Mouse (Mus musculus) ES-Bruce4 (cell line): Measurements from ENCODE around the gene Armcx4. TPM values are rescaled to one million over a fixed set of nuclear protein-coding genes. Genes with fewer than 3 reads are reported as not detected.
"Not testable (repeated sequence)": the region's sequence is repeated elsewhere in the genome, so short reads cannot be mapped to it uniquely, and the experiment has no call there.

ENCODE experiments used
- H3K27ac ChIP-seq: 2 replicates; pipeline ENCODE4 v1.5.1; 2012; ENCODE audit warnings: low read length, inconsistent platforms; ENCODE audit not compliant: insufficient read depth
- H3K27me3 ChIP-seq: 2 replicates; pipeline ENCODE4 v1.6.1; 2012; ENCODE audit warnings: mild to moderate bottlenecking, low read length, inconsistent platforms; ENCODE audit not compliant: control insufficient read depth, poor library complexity, insufficient read depth, severe bottlenecking
- H3K36me3 ChIP-seq: 2 replicates; pipeline ENCODE4 v1.6.1; 2012; ENCODE audit warnings: inconsistent platforms, mild to moderate bottlenecking, low read length, moderate library complexity; ENCODE audit not compliant: control insufficient read depth, poor library complexity, insufficient read depth, severe bottlenecking
- H3K4me1 ChIP-seq: one replicate; pipeline ENCODE4 v1.8.1; 2011; ENCODE audit warnings: low read length; ENCODE audit not compliant: control insufficient read depth, insufficient read depth
- H3K4me3 ChIP-seq: 2 replicates; pipeline ENCODE4 v1.5.1; 2011; ENCODE audit warnings: low read depth, mild to moderate bottlenecking, low read length
- H3K9ac ChIP-seq: 2 replicates; pipeline ENCODE4 v1.6.1; 2012; ENCODE audit warnings: low read depth, mild to moderate bottlenecking, inconsistent platforms; ENCODE audit not compliant: poor library complexity, severe bottlenecking
- H3K9me3 ChIP-seq: replicated peaks from 2 replicates; pipeline ENCODE4 v1.6.1; 2012; ENCODE audit warnings: mild to moderate bottlenecking, low read length, inconsistent platforms; ENCODE audit not compliant: control insufficient read depth, poor library complexity, insufficient read depth, severe bottlenecking
- CTCF ChIP-seq: IDR thresholded peaks from one replicate; pipeline ENCODE4 v1.8.1; 2011; ENCODE audit warnings: low read depth, low read length
- EP300 ChIP-seq: IDR thresholded peaks from 2 replicates; pipeline ENCODE4 v1.6.1; 2011; ENCODE audit warnings: low read depth, low read length; ENCODE audit not compliant: insufficient read depth
- POLR2A ChIP-seq: IDR thresholded peaks from one replicate; pipeline ENCODE4 v1.8.1; 2011; ENCODE audit warnings: low read length; ENCODE audit not compliant: insufficient read depth
- polyA plus RNA-seq: library from polyadenylated mRNA; stranded (reverse); fragments of >200 nt; gene quantifications from 2 replicates; pipeline ENCODE4 v1.2.4, GENCODE M21; 2011; ENCODE audit warnings: low read depth; ENCODE audit not compliant: missing spikeins, insufficient read depth, insufficient read length

The Armcx4 gene
- polyA plus RNA-seq, 1 experiment = 11.1 TPM

DNA sequence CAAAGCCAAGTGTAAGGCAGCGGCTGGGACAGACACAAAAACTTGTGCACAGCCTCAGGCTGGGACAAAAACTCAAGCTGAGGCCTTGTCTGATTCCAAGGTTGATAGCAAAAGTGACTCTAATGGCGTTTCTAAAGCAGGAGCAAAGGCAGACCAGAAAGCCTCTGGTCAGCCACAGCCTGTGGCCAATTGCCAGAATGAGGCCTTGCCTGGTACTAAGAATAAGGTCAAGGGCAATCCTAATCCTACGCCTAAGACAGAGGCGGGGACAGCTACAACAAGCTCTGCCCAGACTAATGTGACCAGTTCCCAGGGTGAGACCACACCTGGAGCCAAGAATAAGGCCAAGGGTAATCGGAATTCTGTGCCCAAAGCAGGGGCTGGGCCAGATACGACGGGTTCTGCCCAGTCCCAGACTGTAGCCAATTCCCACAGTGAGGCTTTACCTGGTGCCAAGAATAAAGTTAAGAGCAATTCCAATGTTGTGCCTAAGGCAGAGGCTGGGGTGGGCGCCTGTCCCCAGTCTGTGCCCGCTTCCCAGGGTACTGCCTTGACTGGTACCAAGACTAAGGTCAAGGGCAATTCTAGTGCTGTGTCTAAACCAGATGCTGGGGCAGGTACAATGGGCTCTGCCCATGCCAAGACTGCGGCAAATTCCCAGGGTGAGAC is 4.7 kb downstream of the Armcx4 start:
- no peak overlapping the region for H3K9ac ChIP-seq
- no peaks in the 10 kb centered on the region for H3K4me1 ChIP-seq
- no peak overlapping the region for H3K4me3 ChIP-seq
- H3K27me3 ChIP-seq = no peaks in the 10 kb centered on the region
- H3K27ac ChIP-seq = no peak overlapping the region
- H3K36me3 ChIP-seq = peaks cover 2% of the 10 kb centered on the region; the same call in 1 of the 2 replicates
- no peak for TF ChIP-seq POLR2A
- no peak for TF ChIP-seq CTCF
- TF ChIP-seq EP300 = no peak
- no peaks in the 10 kb centered on the region for H3K9me3 ChIP-seq

GRCm38 (mm10) chrX:134691540-134691935 is 5.2 kb downstream of the Armcx4 start:
- H3K4me3 ChIP-seq = no peak overlapping the region
- no peaks in the 10 kb centered on the region for H3K4me1 ChIP-seq
- no peak overlapping the region for H3K27ac ChIP-seq
- no peak overlapping the region for H3K9ac ChIP-seq
- TF ChIP-seq EP300 = no peak
- no peak for TF ChIP-seq CTCF
- TF ChIP-seq POLR2A = no peak
- H3K9me3 ChIP-seq = no peaks in the 10 kb centered on the region
- no peaks in the 10 kb centered on the region for H3K27me3 ChIP-seq
- peaks cover 2% of the 10 kb centered on the region; the same call in 1 of the 2 replicates for H3K36me3 ChIP-seq

DNA sequence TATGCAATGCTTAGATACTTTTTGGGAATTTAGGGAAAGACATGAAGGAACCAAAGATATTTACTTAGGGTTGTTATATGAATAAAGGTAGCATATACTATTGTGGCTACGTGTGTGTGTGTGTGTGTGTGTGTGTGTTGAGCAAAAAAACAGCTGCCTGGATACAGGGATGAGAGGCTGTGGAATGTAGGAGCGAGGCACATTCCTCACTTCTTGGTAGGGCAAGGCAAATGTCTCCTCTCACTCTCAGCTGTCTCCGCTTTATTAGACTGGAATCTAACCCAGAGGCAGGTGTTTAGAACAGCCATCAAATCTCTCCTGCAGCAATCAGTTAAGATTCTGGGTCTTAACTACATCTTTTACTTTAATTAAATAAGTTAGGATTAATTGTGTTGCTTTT is 30.5 kb downstream of the Armcx4 start:
- H3K27me3 ChIP-seq = no peaks in the 10 kb centered on the region
- no peak overlapping the region for H3K4me3 ChIP-seq
- no peak overlapping the region; the same call in 1 of the 2 replicates for H3K27ac ChIP-seq

DNA sequence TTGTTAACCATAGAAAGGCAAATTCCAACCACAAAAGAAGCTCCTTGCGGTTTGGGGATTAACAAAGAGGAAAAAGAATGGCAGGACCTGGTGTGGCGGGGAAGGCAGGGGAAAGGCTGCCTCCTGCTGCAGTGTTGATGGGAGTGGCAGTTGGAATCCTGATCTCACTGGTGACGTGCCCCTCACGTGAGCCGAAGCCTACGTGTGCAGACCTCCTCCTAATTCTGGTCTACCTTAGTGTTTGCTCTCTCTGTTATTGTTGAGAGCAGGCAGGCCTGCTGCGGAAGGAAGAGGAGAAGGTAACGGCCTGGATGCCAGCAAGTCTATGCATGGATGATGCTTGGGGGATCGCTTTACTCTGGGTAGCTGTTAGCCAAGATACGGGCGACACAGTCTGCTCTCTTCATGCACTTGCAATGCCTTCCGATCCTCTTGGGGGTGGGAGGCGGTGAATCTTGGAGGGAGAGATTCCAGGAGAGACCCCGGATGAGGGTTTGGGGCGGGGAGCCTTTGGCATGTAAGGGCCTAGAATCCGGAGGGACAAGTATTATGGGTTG is 31.5 kb downstream of the Armcx4 start, which contains the start of gene Armcx1:
Armcx1 (plus strand) TSS at position 212 of the 557 bp plus-strand sequence.
- Histone ChIP-seq H3K9me3 (no peaks in the 10 kb centered on the region), H3K9ac (peak within 1 kb of the TSS; percentile 70), H3K27me3 (no peaks in the 10 kb centered on the region), H3K4me3 (peak within 1 kb of the TSS; percentile 75), H3K4me1 (no peaks in the 10 kb centered on the region), H3K36me3 (peaks cover 8% of the 10 kb centered on the region), H3K27ac (peak within 1 kb of the TSS; percentile 76)
- TF ChIP-seq POLR2A = peak; percentile 87
- peak; percentile 94 for TF ChIP-seq EP300
- no peak for TF ChIP-seq CTCF

More for the DNA sequence above, 30.5 kb downstream of the Armcx4 start:
- no peaks in the 10 kb centered on the region for H3K4me1 ChIP-seq
- H3K36me3 ChIP-seq = peaks cover 8% of the 10 kb centered on the region
- no peak overlapping the region for H3K9ac ChIP-seq
- TF ChIP-seq CTCF = no peak
- no peak for TF ChIP-seq POLR2A
- no peaks in the 10 kb centered on the region for H3K9me3 ChIP-seq

DNA sequence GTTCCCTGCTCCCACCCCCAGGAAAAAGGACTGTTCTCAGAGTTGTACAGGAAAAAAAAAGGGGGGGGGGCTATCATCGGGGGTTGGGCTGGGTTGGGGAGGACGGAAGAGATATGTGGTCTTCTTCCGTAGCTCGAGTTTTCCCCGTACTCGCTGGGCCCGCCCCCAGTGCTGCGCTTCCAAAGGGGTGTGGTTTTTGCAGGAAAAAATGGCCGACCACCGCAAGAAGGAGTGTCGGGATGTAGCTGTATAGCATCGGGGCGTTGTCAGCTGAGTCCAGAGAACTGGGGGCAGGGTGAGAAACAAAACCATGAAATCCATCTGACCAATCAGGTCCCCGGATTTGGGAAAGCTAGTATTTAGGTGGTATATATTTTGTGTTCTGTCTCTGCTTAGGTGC is 32.2 kb downstream of the Armcx4 start:
- Histone ChIP-seq H3K4me1 (no peaks in the 10 kb centered on the region), H3K9ac (peak overlapping the region; percentile 70), H3K4me3 (peak overlapping the region; percentile 75), H3K36me3 (peaks cover 8% of the 10 kb centered on the region), H3K27ac (peak overlapping the region; percentile 36; the same call in 1 of the 2 replicates), H3K27me3 (no peaks in the 10 kb centered on the region), H3K9me3 (no peaks in the 10 kb centered on the region)
- TF ChIP-seq CTCF = no peak
- TF ChIP-seq EP300 = no peak

DNA sequence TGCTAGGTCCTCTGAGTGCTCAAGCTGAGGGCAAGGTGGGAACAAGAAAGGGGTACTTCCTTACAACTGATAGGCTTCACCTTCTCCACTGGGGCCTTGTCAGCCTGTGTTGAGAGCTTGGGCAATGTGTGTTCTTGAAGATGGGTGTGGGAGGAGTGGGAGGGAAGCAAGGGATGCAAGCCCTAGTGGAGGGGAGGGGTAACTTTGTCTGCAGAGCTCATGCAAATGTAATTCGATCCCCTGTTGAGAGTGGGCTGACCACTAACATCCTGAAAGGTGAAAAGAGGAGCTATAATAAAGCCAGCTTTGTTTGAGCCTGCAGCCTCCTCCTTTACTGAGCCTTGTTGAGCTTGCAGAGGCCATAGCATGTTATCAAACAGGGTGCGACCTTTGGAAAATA is 37.4 kb downstream of the Armcx4 start:
- H3K4me3 ChIP-seq, H3K36me3 ChIP-seq, H3K27me3 ChIP-seq, H3K4me1 ChIP-seq, H3K9me3 ChIP-seq, H3K9ac ChIP-seq, H3K27ac ChIP-seq: not testable (repeated sequence)
